Comparison of ENCODE assay signal across 8 mouse cellular contexts in the genomic region with DNA sequence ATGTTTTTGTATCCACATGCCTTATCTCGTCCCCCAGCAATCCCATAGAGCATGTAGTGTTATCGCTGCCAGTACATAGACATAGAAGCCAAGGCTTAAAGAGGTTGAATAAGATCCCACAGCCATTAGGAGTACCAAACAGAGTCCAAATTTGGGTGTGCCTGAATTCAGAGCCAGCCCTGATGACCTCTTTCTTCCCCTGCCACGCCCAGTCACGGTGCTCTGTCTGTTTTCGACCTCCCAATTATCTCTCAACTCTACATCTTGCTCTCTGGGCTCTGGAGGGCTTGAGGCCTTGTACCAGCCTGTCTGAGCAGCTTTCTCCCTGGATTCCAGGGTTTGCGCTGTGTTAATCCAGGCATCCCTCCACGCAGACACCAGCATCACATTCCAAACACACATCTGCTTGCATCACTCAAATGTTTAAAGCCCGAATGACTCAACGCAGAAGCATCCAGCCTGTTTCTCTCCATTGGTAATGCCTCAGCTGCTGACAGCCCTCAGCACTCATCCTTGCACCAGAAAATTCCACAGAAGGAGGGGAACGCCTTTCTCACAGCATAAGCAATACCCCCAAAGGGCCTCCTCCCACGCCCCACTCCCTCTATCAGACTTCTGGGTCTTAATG. TPM values are rescaled to one million over a fixed set of nuclear protein-coding genes. Genes with fewer than 3 reads are reported as not detected.
DNase-seq lines count a peak whose midpoint lies in the region; ATAC-seq and TF ChIP-seq lines count a peak whose summit lies in the region.
"Had no signal": no experiment of that assay in that cellular context is flagged by ENCODE, and none has a peak within 500 bp of the region (broad histone marks: within the 10 kb centered on the region; RNA-seq: fewer than 3 reads in every experiment).

No protein-coding gene starts in this region.

- DNase-seq in Patski (ENCODE audit: low read depth, low spot score), result peak; percentile 99
- peak; percentile 95 for DNase-seq in embryonic facial prominence, embryonic 14.5 days (ENCODE audit: low spot score)
- peak; percentile 39 for DNase-seq in heart, postnatal 25 days (ENCODE audit: low spot score)
- peak; percentile 60 for DNase-seq in lung, postnatal 36 days
- no peak for DNase-seq in cerebellum, adult 9-10 months
- DNase-seq in midbrain, embryonic 14.5 days, result no peak
- no peak for DNase-seq in midbrain, embryonic 11.5 days (ENCODE audit: low spot score, missing footprints)
- DNase-seq: cerebellum, adult 11 months had no signal

- H3K4me3 ChIP-seq in embryonic facial prominence, embryonic 14.5 days (ENCODE audit: low read depth, low read length), result no peak overlapping the region
- no peak overlapping the region for H3K4me3 ChIP-seq in midbrain, embryonic 14.5 days (replicated peaks; ENCODE audit: low read depth, low read length)
- no peak overlapping the region for H3K4me3 ChIP-seq in midbrain, embryonic 11.5 days (ENCODE audit: low read depth, low read length)

- 44% methylated on average over 11 of the region's 11 CpGs for WGBS in embryonic facial prominence, embryonic 14.5 days
- 88% methylated on average over 11 of the region's 11 CpGs for WGBS in midbrain, embryonic 14.5 days
- WGBS in midbrain, embryonic 11.5 days, result 82% methylated on average over 11 of the region's 11 CpGs

- peaks cover 27% of the 10 kb centered on the region for H3K4me1 ChIP-seq in embryonic facial prominence, embryonic 14.5 days (ENCODE audit: control insufficient read depth, insufficient read depth, low read length)
- H3K4me1 ChIP-seq in midbrain, embryonic 14.5 days (ENCODE audit: control insufficient read depth, insufficient read depth, low read length), result peaks cover 6% of the 10 kb centered on the region; the same call in 1 of the 2 replicates
- H3K4me1 ChIP-seq in midbrain, embryonic 11.5 days (ENCODE audit: control insufficient read depth, insufficient read depth, low read length), result peaks cover 8% of the 10 kb centered on the region

- no peak overlapping the region for H3K4me2 ChIP-seq in embryonic facial prominence, embryonic 14.5 days (ENCODE audit: low read depth, low read length)
- no peak overlapping the region for H3K4me2 ChIP-seq in midbrain, embryonic 14.5 days (ENCODE audit: low read length)
- H3K4me2 ChIP-seq in midbrain, embryonic 11.5 days, result no peak overlapping the region

- peak; percentile 93 for ATAC-seq in Patski
- ATAC-seq in embryonic facial prominence, embryonic 14.5 days (ENCODE audit: low read depth), result peak; percentile 95
- no peak for ATAC-seq in midbrain, embryonic 14.5 days (ENCODE audit: low FRiP score, low TSS enrichment)
- ATAC-seq in midbrain, embryonic 11.5 days (ENCODE audit: low FRiP score), result no peak

- H3K27ac ChIP-seq in embryonic facial prominence, embryonic 14.5 days (replicated peaks; ENCODE audit: low read depth, low read length), result peak overlapping the region; percentile 75
- H3K27ac ChIP-seq in midbrain, embryonic 14.5 days (replicated peaks; ENCODE audit: low read depth, low read length), result no peak overlapping the region
- H3K27ac ChIP-seq in midbrain, embryonic 11.5 days (ENCODE audit: low read depth, low read length), result no peak overlapping the region

- no peaks in the 10 kb centered on the region for H3K36me3 ChIP-seq in embryonic facial prominence, embryonic 14.5 days (ENCODE audit: control insufficient read depth, insufficient read depth, low read length)
- H3K36me3 ChIP-seq in midbrain, embryonic 14.5 days (ENCODE audit: control insufficient read depth, insufficient read depth, low read length), result no peaks in the 10 kb centered on the region
- H3K36me3 ChIP-seq in midbrain, embryonic 11.5 days (ENCODE audit: control insufficient read depth, insufficient read depth, low read length), result no peaks in the 10 kb centered on the region

- no peaks in the 10 kb centered on the region for H3K9me3 ChIP-seq in embryonic facial prominence, embryonic 14.5 days (ENCODE audit: control insufficient read depth, low read length)
- no peaks in the 10 kb centered on the region for H3K9me3 ChIP-seq in midbrain, embryonic 14.5 days (ENCODE audit: control insufficient read depth, low read length)
- H3K9me3 ChIP-seq in midbrain, embryonic 11.5 days (ENCODE audit: control insufficient read depth, low read length), result no peaks in the 10 kb centered on the region

- CTCF ChIA-PET in Patski (lab: Charles Lee), result interaction anchor here (0.8 to 0.9 kb wide), 2 partner anchors 33 to 34 kb away, joined by 3 read pairs; no protein-coding TSS in a partner anchor

- POLR2A ChIA-PET in Patski (lab: Charles Lee), result interaction anchor here (0.8 to 1.0 kb wide), 2 partner anchors 12 to 62 kb away, joined by 3 read pairs; no protein-coding TSS in a partner anchor

- intact Hi-C loops in heart, postnatal 25 days (cut with DNase I), result no loop called here

- no peak for TF ChIP-seq CTCF in Patski (IDR thresholded peaks at IDR 0.05)

- H3K27me3 ChIP-seq in Patski, result no peaks in the 10 kb centered on the region
- no peaks in the 10 kb centered on the region for H3K27me3 ChIP-seq in embryonic facial prominence, embryonic 14.5 days (replicated peaks; ENCODE audit: control insufficient read depth, insufficient read depth, low read length)
- H3K27me3 ChIP-seq in midbrain, embryonic 14.5 days (ENCODE audit: control insufficient read depth, insufficient read depth, low read length), result peaks cover 10% of the 10 kb centered on the region; the same call in 1 of the 2 replicates
- H3K27me3 ChIP-seq in midbrain, embryonic 11.5 days (ENCODE audit: control insufficient read depth, insufficient read depth, low read length), result peaks cover 24% of the 10 kb centered on the region

- no peak overlapping the region for H3K9ac ChIP-seq in embryonic facial prominence, embryonic 14.5 days (ENCODE audit: low read depth, low read length)
- H3K9ac ChIP-seq in midbrain, embryonic 14.5 days (replicated peaks; ENCODE audit: low read length), result no peak overlapping the region
- H3K9ac ChIP-seq in midbrain, embryonic 11.5 days (ENCODE audit: low read length), result no peak overlapping the region

- in situ Hi-C loops in Patski (cut with MboI; ENCODE audit: low pct_unique_long_range_greater_than_20kb), result no loop called here

RNA-seq across cellular contexts. Expression of gene Abca4, which starts 43.9 kb away (rescaled TPM):
- polyA plus RNA-seq in Patski (2021), result 1.5 TPM
- 1.5 and 1.8 TPM in 2 replicates for polyA plus RNA-seq in embryonic facial prominence, embryonic 14.5 days (2014; fragmentation: Nextera tagmentation; extraction: Ambion mirVana)
- 1 to 10 TPM; 2.3 TPM for total RNA-seq in heart, postnatal 25 days (2021)
- 1.00 and 1.6 TPM in 2 replicates for polyA plus RNA-seq in midbrain, embryonic 14.5 days (2014; fragmentation: Nextera tagmentation; extraction: Ambion mirVana)
- polyA plus RNA-seq in midbrain, embryonic 11.5 days (2014; fragmentation: Nextera tagmentation; extraction: Ambion mirVana), result 2.2 and 2.3 TPM in 2 replicates

Comparison
In these comparisons a context has a peak if more than half of its experiments do, and no peak if none do; other contexts are left out.
1. ATAC-seq: peak in Patski (single experiment) and embryonic facial prominence, embryonic 14.5 days (single experiment); none in midbrain, embryonic 14.5 days (single experiment) and midbrain, embryonic 11.5 days (single experiment).
2. DNase-seq: peak in Patski (single experiment), embryonic facial prominence, embryonic 14.5 days (single experiment), heart, postnatal 25 days (single experiment) and lung, postnatal 36 days (single experiment); none in cerebellum, adult 9-10 months (single experiment), midbrain, embryonic 14.5 days (single experiment) and midbrain, embryonic 11.5 days (single experiment).